Mouse (Mus musculus) midbrain, postnatal 0 days (tissue): ENCODE data around the gene Bach1. TPM values are rescaled to one million over a fixed set of nuclear protein-coding genes. Genes with fewer than 3 reads are reported as not detected.
A peak's percentile ranks its signal among the peaks of the same experiment; 100 is the strongest.

Source experiments
- ATAC-seq: fragments of 200-750 bp; cut with Nextera tagmentation; 2 replicates; pipeline ENCODE4 v1.8.0; 2017; ENCODE audit warnings: moderate number of reproducible peaks, mild to moderate bottlenecking, moderate TSS enrichment, moderate library complexity; ENCODE audit not compliant: low FRiP score
- DNase-seq: peaks from one replicate; pipeline ENCODE4 v3.0.0-alpha.2; 2015; ENCODE audit warnings: low spot score
- H3K27ac ChIP-seq: fragments of 300-500 bp; sonication (generic); 2 replicates; pipeline ENCODE4 v1.5.1; 2014; ENCODE audit warnings: low read depth, mild to moderate bottlenecking, low read length, mixed read lengths
- H3K27me3 ChIP-seq: fragments of 300-500 bp; sonication (generic); 2 replicates; pipeline ENCODE4 v1.6.1; 2014; ENCODE audit warnings: low read length, control low read depth, mixed read lengths; ENCODE audit not compliant: insufficient read depth
- H3K36me3 ChIP-seq: fragments of 300-500 bp; sonication (generic); 2 replicates; pipeline ENCODE4 v1.6.1; 2014; ENCODE audit warnings: low read length, control low read depth, mixed read lengths; ENCODE audit not compliant: insufficient read depth
- H3K4me1 ChIP-seq: fragments of 300-500 bp; sonication (generic); 2 replicates; pipeline ENCODE4 v1.6.1; 2014; ENCODE audit warnings: mild to moderate bottlenecking, control low read depth, antibody characterized with exemption, low read length, mixed read lengths; ENCODE audit not compliant: insufficient read depth
- H3K4me2 ChIP-seq: fragments of 300-500 bp; sonication (generic); 2 replicates; pipeline ENCODE4 v1.6.1; 2014; ENCODE audit warnings: low read depth, mild to moderate bottlenecking, low read length, mixed read lengths; ENCODE audit not compliant: poor library complexity, severe bottlenecking
- H3K4me3 ChIP-seq: fragments of 300-500 bp; sonication (generic); 2 replicates; pipeline ENCODE4 v1.5.1; 2014; ENCODE audit warnings: low read depth, mild to moderate bottlenecking, low read length, moderate library complexity
- H3K9ac ChIP-seq: fragments of 300-500 bp; sonication (generic); replicated peaks from 2 replicates; pipeline ENCODE4 v1.6.1; 2014; ENCODE audit warnings: mild to moderate bottlenecking, low read length, moderate library complexity, mixed read lengths; ENCODE audit not compliant: poor library complexity, severe bottlenecking
- H3K9me3 ChIP-seq: fragments of 300-500 bp; sonication (generic); 2 replicates; pipeline ENCODE4 v1.6.1; 2016; ENCODE audit warnings: low read length, control low read depth
- CTCF ChIP-seq: IDR thresholded peaks from 2 replicates; pipeline ENCODE4 v1.5.1; 2016; ENCODE audit warnings: antibody characterized with exemption, mild to moderate bottlenecking
- WGBS: fragments of 180-500 bp; shearing (Covaris S2); extraction: QIAGEN DNeasy Blood & Tissue Kit; methylation state at CpG from one replicate; pipeline ENCODE4 v1.1.7; 2014; 5-methylcytosine and 5-hydroxymethylcytosine counted together
- polyA plus RNA-seq: library from polyadenylated mRNA; unstranded; fragments of >200 nt; fragmentation: Nextera tagmentation; extraction: Ambion mirVana; gene quantifications from 2 replicates; pipeline ENCODE4 v1.2.1, GENCODE M21; 2015
- total RNA-seq: library from RNA; depleted of rRNA; stranded (reverse); fragments of >200 nt; gene quantifications from 2 replicates; pipeline ENCODE4 v1.2.3, GENCODE M21; 2014

Gene Bach1
- total and polyA plus RNA-seq, 2 experiments from 2014 or later: 10.3 to 32.9 TPM

- no peak overlapping the region for H3K9ac ChIP-seq
- H3K4me1 ChIP-seq: no peaks in the 10 kb centered on the region
- no peak for TF ChIP-seq CTCF
- H3K4me2 ChIP-seq: no peak overlapping the region
- no peaks in the 10 kb centered on the region for H3K27me3 ChIP-seq
- H3K36me3 ChIP-seq: no peaks in the 10 kb centered on the region
- ATAC-seq (no peak), DNase-seq (no peak)
- H3K9me3 ChIP-seq: no peaks in the 10 kb centered on the region
- no peak overlapping the region for H3K4me3 ChIP-seq
- 89% methylated on average over 2 of the region's 2 CpGs for WGBS
- no peak overlapping the region for H3K27ac ChIP-seq
These were observed 6.2 kb upstream of the Bach1 start for GRCm38 (mm10) chr16:87692591-87692990.

GRCm38 (mm10) chr16:87697707-87698365 lies 909 bp upstream of the Bach1 start:
- Histone ChIP-seq H3K36me3 (no peaks in the 10 kb centered on the region), H3K9ac (0 out of 2 replicates have a peak overlapping the region, but pooled peaks have one; percentile 13), H3K4me2 (peak overlapping the region; percentile 81), H3K4me3 (peak overlapping the region; percentile 92), H3K4me1 (no peaks in the 10 kb centered on the region; the same call in 1 of the 2 replicates), H3K9me3 (no peaks in the 10 kb centered on the region), H3K27ac (no peak overlapping the region), H3K27me3 (no peaks in the 10 kb centered on the region)
- 26% methylated on average over 16 of the region's 16 CpGs for whole genome bisulfite sequencing
- no peak for TF ChIP-seq CTCF
- no peak for DNase-seq
- ATAC-seq: peak; percentile 9

- no peak; the same call in 1 of the 2 replicates for ATAC-seq
- WGBS: under 1% methylated on average over 20 of the region's 20 CpGs
- H3K9me3 ChIP-seq: no peaks in the 10 kb centered on the region
- peak overlapping the region; percentile 92 for H3K4me3 ChIP-seq
- peak overlapping the region; percentile 81 for H3K4me2 ChIP-seq
- H3K36me3 ChIP-seq: no peaks in the 10 kb centered on the region
- peak overlapping the region; percentile 85 for H3K27ac ChIP-seq
- H3K4me1 ChIP-seq: no peaks in the 10 kb centered on the region; the same call in 1 of the 2 replicates
- TF ChIP-seq CTCF: no peak
- peak overlapping the region; percentile 95 for H3K9ac ChIP-seq
- peak; percentile 66 for DNase-seq
- no peaks in the 10 kb centered on the region for H3K27me3 ChIP-seq
These were observed 554 bp downstream of the Bach1 start for GRCm38 (mm10) chr16:87699306-87699692.

- DNase-seq (peak; percentile 67), ATAC-seq (no peak)
- TF ChIP-seq CTCF: no peak
- Histone ChIP-seq H3K9me3 (no peaks in the 10 kb centered on the region), H3K4me3 (peak overlapping the region; percentile 92), H3K4me2 (peak overlapping the region; percentile 81), H3K27ac (peak overlapping the region; percentile 85), H3K4me1 (no peaks in the 10 kb centered on the region; the same call in 1 of the 2 replicates), H3K36me3 (no peaks in the 10 kb centered on the region), H3K27me3 (no peaks in the 10 kb centered on the region), H3K9ac (peak overlapping the region; percentile 95)
- WGBS: under 1% methylated on average over 20 of the region's 20 CpGs
These were observed 1.1 kb downstream of the Bach1 start for GRCm38 (mm10) chr16:87699693-87700394.

- H3K4me3 ChIP-seq: peak overlapping the region; percentile 92
- no peaks in the 10 kb centered on the region for H3K36me3 ChIP-seq
- DNase-seq (no peak), ATAC-seq (no peak)
- peak overlapping the region; percentile 81 for H3K4me2 ChIP-seq
- TF ChIP-seq CTCF: no peak
- 19% methylated on average over 3 of the region's 3 CpGs for WGBS
- peak overlapping the region; percentile 95 for H3K9ac ChIP-seq
- peak overlapping the region; percentile 85 for H3K27ac ChIP-seq
- H3K27me3 ChIP-seq: no peaks in the 10 kb centered on the region
- no peaks in the 10 kb centered on the region; the same call in 1 of the 2 replicates for H3K4me1 ChIP-seq
- H3K9me3 ChIP-seq: no peaks in the 10 kb centered on the region
These were observed 1.6 kb downstream of the Bach1 start for GRCm38 (mm10) chr16:87700395-87700765.

- DNase-seq: no peak
- no peak overlapping the region for H3K9ac ChIP-seq
- 72% methylated on average over 2 of the region's 2 CpGs for WGBS
These were observed 3.1 kb downstream of the Bach1 start for GRCm38 (mm10) chr16:87701891-87702290.

More at GRCm38 (mm10) chr16:87701891-87702290, 3.1 kb downstream of the Bach1 start:
- Histone ChIP-seq H3K9me3 (no peaks in the 10 kb centered on the region), H3K4me3 (no peak overlapping the region), H3K4me1 (peaks cover 4% of the 10 kb centered on the region), H3K27me3 (no peaks in the 10 kb centered on the region), H3K36me3 (no peaks in the 10 kb centered on the region), H3K4me2 (no peak overlapping the region), H3K27ac (no peak overlapping the region)
- ATAC-seq: no peak
- TF ChIP-seq CTCF: no peak
